Mouse (Mus musculus) gastrocnemius, adult 18-20 months (tissue): ENCODE data around the gene Wnt5a. TPM values are rescaled to one million over a fixed set of nuclear protein-coding genes. Genes with fewer than 3 reads are reported as not detected.
A peak's percentile ranks its signal among the peaks of the same experiment; 100 is the strongest.

Experiments
- DNase-seq: peaks from one replicate; pipeline ENCODE4 v3.0.0; 2021; ENCODE audit warnings: low spot score
- total RNA-seq, 2 experiments: library from RNA; stranded (reverse); gene quantifications; 2 replicates each; pipeline ENCODE4 v1.2.3; 2021

The Wnt5a gene
- total RNA-seq, 2 experiments from 2014 or later, result 3.4 to 5.6 TPM

- no peak for DNase-seq
These were observed 4.0 kb downstream of the Wnt5a start for GRCm38 (mm10) chr14:28508288-28509258.

- peak; percentile 21 for DNase-seq
These were observed 5.1 kb downstream of the Wnt5a start for GRCm38 (mm10) chr14:28509441-28510340.

DNA sequence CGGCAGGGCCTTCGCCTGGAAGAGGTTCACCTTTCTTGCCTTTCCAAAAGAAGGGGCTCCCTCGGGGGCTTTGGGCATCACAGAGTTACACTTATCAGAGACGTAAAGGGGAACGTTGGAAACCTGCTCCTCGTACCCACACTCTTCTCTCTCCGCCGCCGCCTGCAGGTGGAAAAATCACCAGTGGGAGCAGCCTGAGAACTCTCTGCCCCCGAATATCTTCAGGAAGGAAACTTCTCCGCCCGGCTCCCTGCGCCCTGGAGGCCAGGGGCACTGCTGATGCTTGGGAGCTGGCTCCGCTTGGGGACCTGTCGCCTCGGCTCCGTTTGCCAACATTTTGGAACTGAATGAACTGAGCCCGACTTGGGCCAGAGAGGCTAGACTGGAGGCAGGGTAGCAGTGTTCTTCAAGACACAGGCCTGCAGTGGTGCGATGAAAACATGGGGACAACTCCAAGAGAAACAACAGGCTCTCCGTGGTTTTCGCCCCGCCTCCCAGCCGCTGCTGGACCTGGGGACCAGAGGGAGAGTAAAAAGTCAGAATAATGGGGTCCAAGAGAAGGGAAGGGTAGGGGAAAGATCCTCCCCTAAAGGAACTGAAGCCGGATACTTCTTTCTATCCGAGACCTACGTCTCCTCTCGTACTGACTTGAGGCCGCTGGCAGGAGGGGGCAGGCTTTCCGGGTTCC, 5.9 kb downstream of the Wnt5a start:
- DNase-seq, result no peak

DNA sequence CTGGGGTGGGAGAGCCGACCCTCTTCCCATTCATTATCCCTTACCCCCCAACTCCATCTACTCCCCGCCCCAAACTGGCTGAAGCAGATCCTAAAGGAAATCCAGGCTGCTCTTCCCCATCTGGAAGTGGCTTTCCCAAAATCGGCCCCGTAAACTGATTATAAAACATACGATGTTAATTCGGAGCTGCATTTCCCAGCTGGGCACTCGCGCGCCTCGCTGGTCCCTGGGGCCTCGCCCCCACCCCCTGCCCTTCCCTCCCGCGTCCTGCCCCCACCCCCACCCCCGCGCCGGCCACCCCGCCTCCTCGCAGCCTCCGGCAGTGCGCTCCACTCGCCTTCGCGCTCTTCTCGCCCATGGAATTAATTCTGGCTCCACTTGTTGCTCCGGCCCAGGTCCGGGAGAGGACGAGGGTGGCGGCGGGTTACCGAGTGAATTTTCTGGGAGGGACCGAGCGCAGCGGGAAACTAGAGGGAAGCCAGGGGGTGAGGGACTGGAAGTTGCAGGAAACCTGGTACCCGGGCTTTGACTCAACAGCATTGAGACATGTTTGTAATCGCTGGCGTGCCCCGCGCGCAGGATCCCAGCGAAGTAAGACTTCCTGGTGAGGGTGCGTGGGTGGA, 6.6 kb downstream of the Wnt5a start:
- no peak for DNase-seq

DNA sequence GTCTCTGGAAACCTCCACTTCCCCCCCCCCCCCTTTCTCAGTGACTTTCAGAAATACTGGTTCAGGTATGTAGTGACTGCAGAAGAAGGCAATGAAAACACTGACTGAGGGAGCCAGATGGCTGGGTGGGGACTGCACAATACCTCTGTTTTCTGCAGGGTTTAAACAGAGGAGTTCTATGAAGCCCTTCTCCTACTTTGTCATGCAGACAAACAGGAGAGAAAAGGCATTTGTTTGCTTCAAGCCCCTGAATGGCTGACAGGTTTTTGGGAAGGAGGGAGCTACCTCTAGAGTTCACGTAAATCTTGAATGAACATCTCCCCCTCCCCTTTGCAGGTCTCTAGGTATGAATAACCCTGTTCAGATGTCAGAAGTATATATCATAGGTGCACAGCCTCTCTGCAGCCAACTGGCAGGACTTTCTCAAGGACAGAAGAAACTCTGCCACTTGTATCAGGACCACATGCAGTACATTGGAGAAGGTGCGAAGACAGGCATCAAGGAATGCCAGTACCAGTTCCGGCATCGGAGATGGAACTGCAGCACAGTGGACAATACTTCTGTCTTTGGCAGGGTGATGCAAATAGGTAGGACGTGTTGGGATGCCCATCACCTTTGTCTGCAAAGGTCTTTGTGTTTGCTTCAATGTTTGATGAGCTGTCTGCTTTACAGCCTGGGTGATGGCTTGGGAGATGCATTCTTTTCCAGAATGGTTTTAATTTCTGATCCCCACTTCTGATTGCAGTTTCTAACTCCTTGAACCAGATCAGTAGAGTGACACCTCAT, 8.4 kb downstream of the Wnt5a start:
- no peak for DNase-seq

DNA sequence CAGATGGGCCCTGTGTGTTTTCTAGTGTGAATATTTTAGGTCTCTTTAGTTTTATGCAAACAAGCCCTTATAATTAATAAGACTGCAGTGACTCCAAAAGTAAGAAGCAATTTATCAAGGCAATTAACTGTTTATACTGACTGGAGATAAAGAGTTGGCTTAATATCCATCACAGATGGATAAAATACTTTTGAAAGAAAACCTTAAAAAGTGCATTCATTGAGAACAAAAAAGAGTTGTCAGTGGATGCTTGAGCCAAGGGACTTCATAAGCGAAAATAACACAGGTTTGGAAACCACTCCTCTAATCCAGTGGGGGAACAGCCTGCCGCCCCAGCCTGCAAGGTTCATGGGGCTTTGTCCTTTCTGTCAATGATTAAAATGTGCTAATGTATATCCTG, 9.6 kb downstream of the Wnt5a start:
- DNase-seq, result no peak

DNA sequence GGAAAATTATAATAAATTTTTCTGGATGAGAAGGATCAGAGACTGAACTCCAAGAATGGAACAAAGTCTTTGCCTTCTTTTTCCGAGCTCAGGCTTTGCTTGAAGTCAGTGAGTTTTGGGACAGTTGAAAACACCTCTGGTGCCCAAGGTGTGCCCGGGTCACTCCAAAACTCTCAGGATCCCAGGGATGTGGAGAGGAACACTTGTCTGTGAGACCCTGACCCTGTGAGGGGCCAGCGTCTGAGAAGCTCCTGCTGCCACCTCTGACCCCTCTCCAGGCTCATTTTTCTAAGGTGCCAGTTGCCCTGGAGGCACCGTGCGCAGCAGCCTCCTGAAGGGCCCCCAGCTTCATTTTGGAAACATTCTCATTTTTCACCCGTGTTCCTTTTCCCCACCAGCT, 10.8 kb downstream of the Wnt5a start:
- DNase-seq, result no peak

- DNase-seq, result no peak
These were observed 13.3 kb downstream of the Wnt5a start for GRCm38 (mm10) chr14:28517631-28518560.

DNA sequence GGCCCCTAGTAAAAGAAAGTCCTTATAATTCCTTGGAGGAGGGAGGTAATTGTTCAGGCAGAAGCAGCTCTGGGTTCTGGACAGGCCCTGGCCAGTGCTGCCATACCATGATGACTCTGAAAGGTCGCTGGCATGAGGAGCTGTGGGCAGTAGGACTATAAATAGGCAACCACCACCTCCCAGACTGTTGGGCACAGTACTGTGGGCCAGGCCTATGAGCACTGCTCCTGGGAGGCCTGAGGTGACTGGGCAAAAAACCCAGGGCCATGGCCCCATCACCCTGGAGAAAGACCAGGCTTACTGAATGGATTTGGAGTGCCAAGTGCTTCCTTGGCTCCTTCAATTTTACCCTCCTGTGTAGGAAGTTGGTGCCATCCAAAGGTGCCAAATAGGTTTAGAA, 16.6 kb downstream of the Wnt5a start:
- DNase-seq, result peak; percentile 48

DNA sequence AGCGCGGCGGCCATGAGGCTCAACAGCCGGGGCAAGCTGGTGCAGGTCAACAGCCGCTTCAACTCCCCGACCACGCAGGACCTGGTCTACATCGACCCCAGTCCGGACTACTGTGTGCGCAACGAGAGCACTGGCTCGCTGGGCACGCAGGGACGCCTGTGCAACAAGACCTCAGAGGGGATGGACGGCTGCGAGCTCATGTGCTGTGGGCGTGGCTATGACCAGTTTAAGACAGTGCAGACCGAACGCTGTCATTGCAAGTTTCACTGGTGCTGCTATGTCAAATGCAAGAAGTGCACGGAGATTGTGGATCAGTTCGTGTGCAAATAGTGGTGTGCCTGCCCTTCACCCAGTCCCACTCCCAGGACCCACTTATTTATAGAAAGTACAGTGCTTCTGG, 18.1 kb downstream of the Wnt5a start:
- DNase-seq, result no peak

GRCm38 (mm10) chr14:28525566-28525965, 21.0 kb downstream of the Wnt5a start:
- DNase-seq, result no peak

GRCm38 (mm10) chr14:28528151-28528685, 23.7 kb downstream of the Wnt5a start:
- no peak for DNase-seq

DNA sequence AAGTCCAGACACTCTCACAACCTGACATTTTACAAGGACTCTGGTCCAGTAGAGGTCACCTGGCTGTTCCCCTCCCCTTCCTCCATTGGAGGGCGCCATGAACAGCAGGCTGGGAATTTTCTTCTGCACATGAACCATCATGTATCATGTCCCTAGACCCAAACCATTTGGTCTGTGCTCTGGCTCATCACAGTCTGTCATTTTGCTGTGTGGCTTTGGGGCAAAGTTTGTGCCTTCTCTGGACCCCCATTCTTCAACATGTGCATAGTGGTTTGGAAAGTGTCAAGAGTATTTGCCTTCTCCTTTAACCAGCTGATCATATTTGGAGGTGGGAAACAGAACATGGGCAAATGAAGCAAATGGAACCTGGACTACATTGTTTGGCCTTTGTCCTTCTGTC, 27.0 kb downstream of the Wnt5a start:
- DNase-seq, result no peak

GRCm38 (mm10) chr14:28532943-28533342, 28.4 kb downstream of the Wnt5a start:
- peak; percentile 81 for DNase-seq

GRCm38 (mm10) chr14:28533876-28534275, 29.3 kb downstream of the Wnt5a start:
- no peak for DNase-seq

DNA sequence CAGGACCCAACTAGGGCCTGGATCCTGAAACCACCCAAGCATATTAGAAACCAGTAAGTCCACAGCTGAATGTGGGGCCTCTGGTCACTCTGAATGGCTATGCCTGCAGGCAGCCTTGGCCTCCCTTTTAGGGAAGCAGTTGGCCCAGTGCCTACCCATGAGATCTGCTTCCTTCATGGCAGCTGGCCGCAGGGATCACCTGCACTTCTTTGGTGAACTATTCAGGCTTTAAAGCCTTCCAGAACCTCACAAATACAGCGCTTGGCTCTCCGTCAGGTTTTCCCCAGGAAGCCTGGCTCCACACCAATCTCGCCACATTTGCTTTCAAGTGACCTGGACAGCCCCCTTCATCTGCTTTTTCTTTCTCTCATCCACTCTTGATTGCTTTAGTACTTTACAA, 31.3 kb downstream of the Wnt5a start:
- peak; percentile 45 for DNase-seq

DNA sequence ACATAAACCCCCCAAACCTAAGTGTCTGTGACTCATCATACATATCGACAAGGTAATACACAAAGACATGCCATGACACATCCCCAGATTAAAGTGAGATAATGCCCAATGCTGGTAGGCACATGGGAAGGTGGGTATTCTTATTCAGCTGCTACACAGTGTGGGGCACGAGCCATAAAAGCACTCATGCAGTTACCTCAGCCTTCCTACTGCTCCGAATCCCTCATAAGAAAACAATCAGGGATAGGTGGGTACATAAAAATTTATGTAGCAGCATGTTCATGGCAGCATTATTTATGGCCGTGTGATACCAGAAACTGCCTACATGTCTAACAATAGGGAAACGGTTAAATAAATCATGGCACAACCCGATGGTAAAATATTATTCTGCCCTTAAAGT, 35.0 kb downstream of the Wnt5a start:
- no peak for DNase-seq

- no peak for DNase-seq
These were observed 37.7 kb downstream of the Wnt5a start for GRCm38 (mm10) chr14:28542117-28542741.
